Mouse (Mus musculus): ENCODE results near the gene Cd19. TPM values are rescaled to one million over a fixed set of nuclear protein-coding genes. Genes with fewer than 3 reads are reported as not detected.
A peak's percentile ranks its signal among the peaks of the same experiment; 100 is the strongest.

The Cd19 gene
- total RNA-seq, 2 experiments from 2014 or later: not detected

DNA sequence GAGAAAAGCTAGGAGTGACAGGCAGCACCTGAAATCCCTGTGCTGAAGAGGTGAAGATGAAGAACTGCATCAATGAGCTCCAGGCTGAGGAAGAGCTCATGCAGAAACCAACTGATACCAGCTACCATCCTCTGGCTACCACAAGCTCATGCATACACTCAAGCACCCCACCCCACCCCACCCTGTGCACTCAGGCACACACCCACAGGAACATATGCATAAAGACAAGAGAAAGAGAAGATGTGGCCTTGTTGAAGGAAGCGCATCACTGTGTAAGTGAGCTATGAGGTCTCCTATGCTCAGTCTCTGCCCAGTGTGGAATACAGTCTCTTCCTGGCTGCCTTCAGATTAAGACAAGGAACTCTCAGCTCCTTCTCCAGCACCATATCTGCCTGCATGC is 26.5 kb downstream of the Cd19 start:
- no peak for DNase-seq (ENCODE audit: low spot score in 2 of 2)

- DNase-seq (ENCODE audit: low spot score in 2 of 2): no peak
Measured at GRCm38 (mm10) chr7:126383565-126383964, 31.1 kb downstream of the Cd19 start.

- peak; percentile 97 to 100 for DNase-seq (ENCODE audit: low spot score in 2 of 2)
Measured at GRCm38 (mm10) chr7:126377278-126378158, 37.2 kb downstream of the Cd19 start, which contains the start of gene Spns1. TSS of gene Spns1 (minus strand) at chr7:126377450.

- DNase-seq (ENCODE audit: low spot score in 2 of 2): no peak
Measured at GRCm38 (mm10) chr7:126376903-126377277, 37.8 kb downstream of the Cd19 start.

- no peak for DNase-seq (ENCODE audit: low spot score in 2 of 2)
Measured at GRCm38 (mm10) chr7:126375012-126375411, 39.7 kb downstream of the Cd19 start.

GRCm38 (mm10) chr7:126374526-126374925 is 40.2 kb downstream of the Cd19 start:
- no peak for DNase-seq (ENCODE audit: low spot score in 2 of 2)

GRCm38 (mm10) chr7:126373007-126373406 is 41.7 kb downstream of the Cd19 start:
- no peak for DNase-seq (ENCODE audit: low spot score in 2 of 2)

DNA sequence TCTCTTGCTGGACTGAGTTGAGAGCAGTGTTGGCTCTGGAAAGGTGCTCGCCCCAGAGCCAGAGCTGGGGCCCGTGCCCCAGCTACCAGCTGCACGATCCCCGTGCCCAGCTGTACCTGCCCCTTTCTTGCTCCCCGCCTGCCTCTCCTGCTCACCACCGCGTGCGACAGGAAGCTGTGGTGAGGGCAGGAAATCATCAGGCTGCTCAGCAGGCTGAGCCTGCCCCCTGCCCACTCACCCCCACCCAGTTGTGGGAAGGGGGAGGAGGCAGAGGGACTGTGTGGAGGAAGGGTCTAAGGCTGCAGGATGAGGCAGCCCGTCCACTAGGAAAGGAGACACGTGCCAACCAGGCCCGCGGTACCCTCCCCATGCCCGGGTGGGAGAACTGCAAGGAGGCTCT is 45.3 kb downstream of the Cd19 start, which contains the start of gene Lat:
Lat (minus strand) TSS at position 178 of the 400 bp plus-strand sequence.
- no peak for DNase-seq (ENCODE audit: low spot score in 2 of 2)

DNA sequence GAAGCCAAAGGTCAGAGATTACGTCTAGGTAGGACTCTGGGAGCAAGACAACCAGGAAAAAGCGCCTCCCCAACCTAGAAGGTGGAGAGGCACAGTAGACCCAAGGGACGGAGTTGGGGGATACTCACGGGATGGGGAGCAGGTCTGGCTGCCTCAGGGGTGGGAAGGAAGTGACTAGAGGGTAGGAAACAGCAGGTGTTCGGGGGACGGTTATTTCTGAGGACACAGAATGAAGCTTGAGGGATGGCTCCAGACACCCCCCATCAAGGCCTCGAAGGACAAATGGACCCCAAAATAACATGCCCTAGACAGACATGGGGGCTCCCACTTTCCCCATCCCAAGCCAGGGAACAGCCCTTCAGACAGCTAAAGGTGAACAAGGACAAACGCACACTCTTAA is 46.3 kb downstream of the Cd19 start:
- DNase-seq (ENCODE audit: low spot score in 2 of 2): no peak

DNA sequence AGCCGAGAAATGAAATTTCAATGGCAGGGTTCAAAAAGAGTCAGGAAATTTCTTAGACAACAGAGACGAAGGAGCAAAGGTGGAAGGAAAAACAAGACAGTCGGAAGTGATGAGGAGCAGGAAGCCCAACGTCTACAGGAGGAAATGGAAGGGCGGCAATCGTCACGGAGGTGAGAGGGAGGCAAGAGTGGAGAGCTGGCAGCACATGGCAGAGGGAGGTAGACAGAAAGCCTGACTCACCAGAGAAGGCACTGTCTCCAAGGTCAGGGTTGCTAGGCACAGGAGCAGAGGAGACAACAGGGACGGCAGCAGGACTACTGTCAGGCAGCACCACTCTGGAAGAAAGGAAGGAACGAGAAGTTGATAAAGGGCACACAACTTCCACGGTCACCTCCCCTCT is 47.1 kb downstream of the Cd19 start:
- DNase-seq (ENCODE audit: low spot score in 2 of 2): no peak

DNA sequence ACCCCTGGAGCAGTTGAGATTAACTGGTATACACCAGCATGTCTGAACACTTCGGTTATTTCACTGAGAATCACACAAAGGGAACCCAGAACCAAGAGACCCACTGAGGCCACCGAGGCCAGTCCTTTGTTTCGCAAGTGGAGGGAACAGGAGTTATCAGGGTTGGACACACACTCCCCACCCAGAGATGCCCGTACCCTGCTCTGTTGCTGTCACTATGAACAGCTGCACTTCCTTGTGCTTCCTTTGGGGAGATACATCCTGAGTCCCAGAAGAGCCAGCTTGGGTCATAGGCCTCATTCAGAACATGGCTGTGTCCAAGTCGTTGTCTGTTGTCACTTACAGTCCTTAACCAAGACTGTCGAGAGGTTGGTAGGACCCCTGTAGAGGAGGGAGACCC is 51.7 kb downstream of the Cd19 start:
- DNase-seq (ENCODE audit: low spot score in 2 of 2): no peak

DNA sequence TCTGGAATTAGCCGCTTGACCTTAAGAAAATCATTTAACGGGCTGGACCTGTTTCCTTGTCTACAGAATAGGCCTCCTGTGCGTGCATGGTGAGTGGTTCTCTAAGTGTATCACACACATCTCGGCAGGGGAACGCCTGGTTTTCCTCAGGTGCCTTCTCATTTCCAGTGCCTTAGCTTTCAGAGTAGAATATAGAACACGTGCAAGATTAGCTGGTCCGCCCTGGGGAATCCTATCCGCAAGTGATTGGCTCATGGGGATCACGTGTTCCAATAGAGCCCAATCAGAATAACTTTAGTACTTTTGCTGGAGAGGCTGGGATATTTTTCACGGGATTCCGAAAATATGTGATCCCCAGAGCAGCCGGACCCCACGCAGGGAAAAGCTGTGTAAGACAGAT is 55.6 kb downstream of the Cd19 start:
- no peak for DNase-seq (ENCODE audit: low spot score in 2 of 2)

Small RNA genes lying within 50 kb of the gene (microRNA-seq; reads per million reads assigned to microRNA genes)
- gene Mir7058: 0 reads per million in 2 experiments

Other genes with a start within 250 kb of the Cd19 start
- 10 to 100 TPM; 91.2 to 92.6 TPM for gene Xpo6, start 214.4 kb downstream of the Cd19 start, total RNA-seq (2021)
- gene Sbk1, start 142.3 kb downstream of the Cd19 start, total RNA-seq (2021): 10 to 100 TPM; 81.0 to 86.8 TPM
- 1 to 10 TPM; 1.2 to 1.9 TPM for gene Lat, start 45.3 kb downstream of the Cd19 start, total RNA-seq (2021)
- gene Spns1, start 37.4 kb downstream of the Cd19 start, total RNA-seq (2021): 10 to 100 TPM; 81.4 to 86.6 TPM
- gene Nfatc2ip, start 18.2 kb downstream of the Cd19 start, total RNA-seq (2021): 1 to 10 TPM; 6.0 to 6.9 TPM
- gene Rabep2, start 13.9 kb upstream of the Cd19 start, total RNA-seq (2021): 10 to 100 TPM; 14.2 to 15.2 TPM
- gene Atp2a1, start 48.2 kb upstream of the Cd19 start, total RNA-seq (2021): 1 to 10 TPM; 1.0 TPM
- gene Sh2b1, start 60.5 kb upstream of the Cd19 start, total RNA-seq (2021): 10 to 100 TPM; 75.0 to 76.4 TPM
- 10 to 100 TPM; 78.7 to 84.1 TPM for gene Tufm, start 72.5 kb upstream of the Cd19 start, total RNA-seq (2021)
- gene Atxn2l, start 88.5 kb upstream of the Cd19 start, total RNA-seq (2021): 100 to 1,000 TPM; 116 to 121 TPM
- 100 to 1,000 TPM; 180 to 184 TPM for gene Eif3c, start 151.5 kb upstream of the Cd19 start, total RNA-seq (2021)
- under 1 TPM; 0.62 to 0.94 TPM for gene Apobr, start 170.1 kb upstream of the Cd19 start, total RNA-seq (2021)
- 10 to 100 TPM; 27.5 to 32.1 TPM for gene Cln3, start 170.9 kb upstream of the Cd19 start, total RNA-seq (2021)
- not detected for gene Il27, start 180.1 kb upstream of the Cd19 start, total RNA-seq (2021)
- 1 to 10 TPM; 6.8 to 8.8 TPM for gene Nupr1, start 216.0 kb upstream of the Cd19 start, total RNA-seq (2021)
- 10 to 100 TPM; 26.1 to 33.5 TPM for gene Sgf29, start 234.4 kb upstream of the Cd19 start, total RNA-seq (2021)